Mouse (Mus musculus) E14TG2a.4 (cell line): Measurements from ENCODE around the gene Mad1l1.

ENCODE experiments used
- CTCF ChIP-seq: conservative IDR thresholded peaks from 2 replicates; pipeline ENCODE4 v1.5.1; 2014; ENCODE audit warnings: low read length
- POU5F1 ChIP-seq: IDR thresholded peaks from 2 replicates; pipeline ENCODE4 v1.6.1; 2014; ENCODE audit warnings: low read length, borderline replicate concordance

GRCm38 (mm10) chr5:140016896-140017295, 304.5 kb downstream of the Mad1l1 start:
- TF ChIP-seq CTCF (no peak), POU5F1 (peak; percentile 40; the same call in 1 of the 2 replicates)
